Mouse (Mus musculus): ENCODE data around the gene Grap2.

- TF ChIP-seq CTCF (IDR thresholded peaks at IDR 0.05; ENCODE audit: control insufficient read depth, insufficient read depth, insufficient read length) (no peak), USF1 (IDR thresholded peaks at IDR 0.05; ENCODE audit: low read depth) (no peak), MYOD1 (IDR thresholded peaks at IDR 0.05; ENCODE audit: control insufficient read depth, insufficient read length, low read depth) (no peak), CEBPB (IDR thresholded peaks at IDR 0.05; ENCODE audit: low read depth) (no peak), FOSL1 (IDR thresholded peaks at IDR 0.05; ENCODE audit: insufficient read depth, low read length, poor library complexity, severe bottlenecking) (no peak)
Observed at GRCm38 (mm10) chr15:80529955-80530869, 42.2 kb upstream of the Grap2 start.
